Mouse (Mus musculus): ENCODE measurements around the gene Rin2. TPM values are rescaled to one million over a fixed set of nuclear protein-coding genes. Genes with fewer than 3 reads are reported as not detected.

The Rin2 gene
- polyA plus RNA-seq, 1 experiment from 2014 or later: 18.6 TPM

GRCm38 (mm10) chr2:145749645-145750044 is 74.6 kb downstream of the Rin2 start:
- ATAC-seq: no peak
- Histone ChIP-seq H3K4me1 (replicated peaks) (no peaks in the 10 kb centered on the region), H3K9me3 (no peaks in the 10 kb centered on the region), H3K27ac (no peak overlapping the region), H3K4me3 (replicated peaks) (no peak overlapping the region), H3K9ac (no peak overlapping the region), H3K27me3 (replicated peaks) (no peaks in the 10 kb centered on the region), H3K36me3 (no peaks in the 10 kb centered on the region), H3K4me2 (replicated peaks) (no peak overlapping the region)
- 76% methylated on average over 5 of the region's 5 CpGs for WGBS

- no peak for ATAC-seq
- no peaks in the 10 kb centered on the region for H3K9me3 ChIP-seq
- no peak overlapping the region for H3K4me2 ChIP-seq (replicated peaks)
- 76% methylated on average over 6 of the region's 6 CpGs for WGBS
- H3K27me3 ChIP-seq (replicated peaks): no peaks in the 10 kb centered on the region
- no peak overlapping the region for H3K9ac ChIP-seq
- H3K4me1 ChIP-seq (replicated peaks): no peaks in the 10 kb centered on the region
- H3K4me3 ChIP-seq (replicated peaks): no peak overlapping the region
- no peaks in the 10 kb centered on the region for H3K36me3 ChIP-seq
- H3K27ac ChIP-seq: no peak overlapping the region
Measured at GRCm38 (mm10) chr2:145752572-145752971, 77.6 kb downstream of the Rin2 start.

- no peak for ATAC-seq
- 86% methylated on average over 7 of the region's 7 CpGs for WGBS
- no peaks in the 10 kb centered on the region for H3K9me3 ChIP-seq
- H3K4me3 ChIP-seq (replicated peaks): no peak overlapping the region
- no peaks in the 10 kb centered on the region for H3K27me3 ChIP-seq (replicated peaks)
- no peaks in the 10 kb centered on the region for H3K4me1 ChIP-seq (replicated peaks)
- no peak overlapping the region for H3K9ac ChIP-seq
- H3K4me2 ChIP-seq (replicated peaks): no peak overlapping the region
- no peak overlapping the region for H3K27ac ChIP-seq
- H3K36me3 ChIP-seq: no peaks in the 10 kb centered on the region
Measured at GRCm38 (mm10) chr2:145753973-145754372, 79.0 kb downstream of the Rin2 start.

GRCm38 (mm10) chr2:145755864-145756822 is 81.1 kb downstream of the Rin2 start:
- no peaks in the 10 kb centered on the region for H3K27me3 ChIP-seq (replicated peaks)
- H3K9me3 ChIP-seq: no peaks in the 10 kb centered on the region
- H3K4me3 ChIP-seq (replicated peaks): no peak overlapping the region
- no peak overlapping the region for H3K9ac ChIP-seq
- WGBS: 80% methylated on average over 12 of the region's 12 CpGs
- no peak overlapping the region for H3K4me2 ChIP-seq (replicated peaks)
- ATAC-seq: no peak
- no peak overlapping the region for H3K27ac ChIP-seq
- H3K4me1 ChIP-seq (replicated peaks): peaks cover 3% of the 10 kb centered on the region; the same call in 1 of the 2 replicates
- H3K36me3 ChIP-seq: no peaks in the 10 kb centered on the region

- Histone ChIP-seq H3K4me2 (replicated peaks) (no peak overlapping the region), H3K36me3 (no peaks in the 10 kb centered on the region), H3K27me3 (replicated peaks) (no peaks in the 10 kb centered on the region), H3K4me3 (replicated peaks) (no peak overlapping the region), H3K4me1 (replicated peaks) (peaks cover 3% of the 10 kb centered on the region; the same call in 1 of the 2 replicates), H3K9ac (no peak overlapping the region), H3K9me3 (no peaks in the 10 kb centered on the region), H3K27ac (no peak overlapping the region)
- ATAC-seq: no peak
- 60% methylated on average over 3 of the region's 3 CpGs for WGBS
Measured at GRCm38 (mm10) chr2:145760121-145760520, 85.1 kb downstream of the Rin2 start.

- peaks cover 3% of the 10 kb centered on the region; the same call in 1 of the 2 replicates for H3K4me1 ChIP-seq (replicated peaks)
- ATAC-seq: no peak
- no peak overlapping the region for H3K4me2 ChIP-seq (replicated peaks)
Measured at GRCm38 (mm10) chr2:145761436-145761835, 86.4 kb downstream of the Rin2 start.

GRCm38 (mm10) chr2:145769964-145770363 is 94.9 kb downstream of the Rin2 start:
- H3K4me3 ChIP-seq (replicated peaks): no peak overlapping the region
- H3K9me3 ChIP-seq: no peaks in the 10 kb centered on the region
- WGBS: 54% methylated on average over 10 of the region's 10 CpGs
- H3K9ac ChIP-seq: no peak overlapping the region
- peaks cover 9% of the 10 kb centered on the region; the same call in 1 of the 2 replicates for H3K4me1 ChIP-seq (replicated peaks)
- 0 out of 2 replicates have a peak overlapping the region, but pooled peaks have one; percentile 22 for H3K27ac ChIP-seq
- H3K27me3 ChIP-seq (replicated peaks): no peaks in the 10 kb centered on the region
- H3K4me2 ChIP-seq (replicated peaks): no peak overlapping the region
- ATAC-seq: no peak
- H3K36me3 ChIP-seq: no peaks in the 10 kb centered on the region

More at GRCm38 (mm10) chr2:145761436-145761835, 86.4 kb downstream of the Rin2 start:
- Histone ChIP-seq H3K36me3 (no peaks in the 10 kb centered on the region), H3K27ac (no peak overlapping the region), H3K4me3 (replicated peaks) (no peak overlapping the region), H3K9me3 (no peaks in the 10 kb centered on the region), H3K27me3 (replicated peaks) (no peaks in the 10 kb centered on the region), H3K9ac (no peak overlapping the region)

GRCm38 (mm10) chr2:145770730-145771536 is 95.9 kb downstream of the Rin2 start:
- WGBS: 67% methylated on average over 7 of the region's 7 CpGs
- H3K4me1 ChIP-seq (replicated peaks): peaks cover 9% of the 10 kb centered on the region; the same call in 1 of the 2 replicates
- H3K27ac ChIP-seq: no peak overlapping the region
- no peak overlapping the region for H3K4me2 ChIP-seq (replicated peaks)
- H3K27me3 ChIP-seq (replicated peaks): no peaks in the 10 kb centered on the region
- H3K4me3 ChIP-seq (replicated peaks): no peak overlapping the region
- H3K9ac ChIP-seq: no peak overlapping the region
- no peak for ATAC-seq
- no peaks in the 10 kb centered on the region for H3K9me3 ChIP-seq
- H3K36me3 ChIP-seq: no peaks in the 10 kb centered on the region

GRCm38 (mm10) chr2:145783247-145783646 is 108.2 kb downstream of the Rin2 start:
- no peaks in the 10 kb centered on the region for H3K36me3 ChIP-seq
- no peak overlapping the region for H3K4me3 ChIP-seq (replicated peaks)
- ATAC-seq: no peak
- peaks cover 23% of the 10 kb centered on the region for H3K4me1 ChIP-seq (replicated peaks)
- H3K27me3 ChIP-seq (replicated peaks): no peaks in the 10 kb centered on the region
- no peak overlapping the region for H3K4me2 ChIP-seq (replicated peaks)
- H3K9ac ChIP-seq: no peak overlapping the region
- H3K9me3 ChIP-seq: no peaks in the 10 kb centered on the region
- no peak overlapping the region for H3K27ac ChIP-seq
- 60% methylated on average over 6 of the region's 6 CpGs for WGBS

- Histone ChIP-seq H3K4me3 (replicated peaks) (no peak overlapping the region), H3K4me2 (replicated peaks) (no peak overlapping the region), H3K27ac (peak overlapping the region; percentile 87), H3K4me1 (replicated peaks) (peaks cover 23% of the 10 kb centered on the region), H3K9me3 (no peaks in the 10 kb centered on the region), H3K36me3 (no peaks in the 10 kb centered on the region), H3K27me3 (replicated peaks) (no peaks in the 10 kb centered on the region), H3K9ac (no peak overlapping the region)
- no peak for ATAC-seq
- 34% methylated on average over 13 of the region's 13 CpGs for WGBS
Measured at GRCm38 (mm10) chr2:145784246-145784935, 109.4 kb downstream of the Rin2 start.

GRCm38 (mm10) chr2:145784964-145785363 is 109.9 kb downstream of the Rin2 start:
- no peak for ATAC-seq
- H3K4me2 ChIP-seq (replicated peaks): no peak overlapping the region
- 87% methylated on average over 1 of the region's 1 CpGs for WGBS
- H3K36me3 ChIP-seq: no peaks in the 10 kb centered on the region
- H3K9me3 ChIP-seq: no peaks in the 10 kb centered on the region
- no peak overlapping the region for H3K4me3 ChIP-seq (replicated peaks)
- H3K27me3 ChIP-seq (replicated peaks): no peaks in the 10 kb centered on the region
- H3K27ac ChIP-seq: peak overlapping the region; percentile 87
- H3K4me1 ChIP-seq (replicated peaks): peaks cover 23% of the 10 kb centered on the region
- H3K9ac ChIP-seq: no peak overlapping the region

Measured in intestine, embryonic 15.5 days (tissue).